Mouse (Mus musculus): ENCODE measurements at regions not wholly inside any gene's neighbourhood (a gene's known extent, or its start where the extent isn't known, plus 50 kb on each side); places are given as distances from the start of the nearest gene placed in this dataset.

GRCm38 (mm10) chrX:167152611-167153010, 56.5 kb downstream of the Tmsb4x start:
- peak; percentile 58 for DNase-seq (ENCODE audit: low spot score)

GRCm38 (mm10) chrX:167151341-167151740, 57.8 kb downstream of the Tmsb4x start:
- DNase-seq (ENCODE audit: low spot score) = no peak

- no peak for DNase-seq (ENCODE audit: low spot score)
Measured at GRCm38 (mm10) chrX:167149400-167149799, 59.7 kb downstream of the Tmsb4x start.

DNA sequence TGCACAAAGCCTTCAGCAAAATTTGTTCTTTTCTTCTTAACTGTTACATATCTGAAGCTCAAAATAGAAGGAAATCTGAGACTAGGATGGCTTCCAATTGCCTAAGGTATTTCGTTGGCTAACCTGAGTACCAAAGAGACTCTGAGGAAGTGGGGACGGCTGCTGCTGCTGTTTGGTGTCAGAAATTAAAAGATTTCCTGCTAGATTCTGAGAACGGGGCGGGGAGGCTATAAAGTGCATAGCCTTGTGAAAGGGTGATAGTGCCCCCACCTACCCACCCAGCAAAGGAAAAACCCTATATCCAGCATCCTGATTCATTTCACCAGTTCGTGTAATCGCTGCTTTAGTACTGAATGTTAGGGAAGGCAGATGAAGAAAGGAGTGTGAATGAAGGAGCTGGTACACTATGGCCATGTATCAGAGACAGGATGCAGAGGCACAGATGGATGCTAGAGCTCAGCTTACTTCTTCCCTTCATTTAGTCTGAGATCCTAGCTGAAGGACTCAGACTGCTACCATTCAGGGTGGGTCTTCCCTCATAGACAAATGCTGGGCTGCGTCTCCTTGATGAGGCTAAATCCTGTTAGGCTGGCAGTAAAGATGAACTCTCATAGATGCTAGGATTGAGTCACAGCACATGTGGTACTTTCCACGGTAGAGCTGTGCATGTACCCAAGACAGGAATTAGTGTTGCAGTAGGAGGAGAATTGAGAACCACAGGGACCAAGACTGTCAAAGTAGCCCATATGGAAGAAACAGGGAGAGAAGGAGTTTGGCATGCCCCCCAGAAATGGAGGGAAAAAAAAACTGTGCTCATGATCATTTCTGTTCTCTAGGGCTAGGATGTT, 62.4 kb downstream of the Tmsb4x start:
- DNase-seq (ENCODE audit: low spot score) = no peak

DNA sequence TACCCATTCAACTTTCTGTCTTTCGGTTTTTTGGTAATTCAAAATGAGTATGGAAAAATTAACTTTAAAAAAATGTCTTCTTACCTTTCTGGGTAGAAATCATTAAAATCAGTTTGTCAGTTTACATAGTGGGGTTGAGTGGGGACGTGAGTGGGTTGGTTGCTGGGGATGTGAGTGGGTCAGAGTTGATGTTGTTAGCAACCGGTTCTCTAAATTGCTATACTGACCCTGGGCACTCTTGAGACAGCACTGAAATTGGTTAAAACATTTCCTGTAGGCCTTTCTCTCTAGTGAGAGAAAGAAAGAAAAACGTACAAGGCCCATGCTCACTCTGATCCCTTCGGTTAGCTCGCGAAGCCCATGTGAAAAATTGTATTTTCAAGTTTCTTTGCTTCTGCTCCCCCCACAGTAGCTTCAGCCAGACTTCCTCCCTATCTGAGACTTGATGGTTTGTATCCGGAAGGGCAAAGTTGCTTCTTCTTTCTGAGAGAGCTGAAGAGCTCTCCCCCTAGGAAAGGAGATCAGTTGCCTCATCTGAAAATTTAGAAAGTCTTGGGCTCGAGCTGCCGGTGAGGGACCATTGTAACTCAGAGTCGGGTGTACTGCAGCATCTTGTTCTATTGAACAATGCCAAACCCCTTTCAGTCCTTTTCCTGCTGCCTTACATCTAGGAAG, 63.5 kb downstream of the Tmsb4x start:
- no peak for DNase-seq (ENCODE audit: low spot score)

DNA sequence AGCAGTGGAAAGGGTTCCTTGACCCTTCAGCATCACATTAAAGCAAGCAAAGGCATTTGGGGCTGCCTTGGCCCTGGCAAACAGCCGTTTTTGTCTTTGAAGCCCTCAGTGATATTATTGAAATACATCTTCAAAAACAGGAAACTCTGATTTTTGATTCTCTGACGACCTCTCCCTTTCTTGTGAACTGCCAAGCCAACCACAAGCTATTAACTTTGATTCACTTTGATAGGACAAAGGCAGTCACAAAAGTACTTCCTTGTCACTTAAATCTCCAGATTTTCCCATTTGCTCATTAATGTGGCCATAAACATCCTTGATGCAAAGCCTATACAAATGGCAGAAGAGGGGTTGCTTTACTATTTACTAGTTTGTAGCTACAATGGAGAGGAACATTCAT, 70.0 kb downstream of the Tmsb4x start:
- DNase-seq (ENCODE audit: low spot score) = no peak

GRCm38 (mm10) chrX:167134250-167134649, 74.9 kb downstream of the Tmsb4x start:
- DNase-seq (ENCODE audit: low spot score) = no peak

DNA sequence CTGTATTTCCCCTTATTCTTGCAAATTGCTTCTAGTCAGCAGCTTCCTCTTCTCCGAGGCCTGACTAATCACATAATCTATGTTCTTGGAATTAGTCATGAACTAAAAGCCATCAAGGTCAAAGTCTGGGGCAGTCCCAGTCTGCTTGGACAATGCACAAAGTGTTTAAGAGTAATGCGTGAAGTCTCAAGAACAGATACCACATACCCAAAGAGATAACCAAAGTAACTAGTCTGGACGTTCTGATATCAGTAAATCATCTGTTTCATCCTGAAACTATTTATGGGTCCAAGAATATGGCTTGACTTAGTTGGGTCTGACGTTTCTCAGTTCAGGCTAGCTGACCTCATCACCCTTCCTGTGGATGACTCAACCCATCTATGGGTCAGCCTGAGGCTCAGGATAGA, 76.1 kb downstream of the Tmsb4x start:
- no peak for DNase-seq (ENCODE audit: low spot score)

DNA sequence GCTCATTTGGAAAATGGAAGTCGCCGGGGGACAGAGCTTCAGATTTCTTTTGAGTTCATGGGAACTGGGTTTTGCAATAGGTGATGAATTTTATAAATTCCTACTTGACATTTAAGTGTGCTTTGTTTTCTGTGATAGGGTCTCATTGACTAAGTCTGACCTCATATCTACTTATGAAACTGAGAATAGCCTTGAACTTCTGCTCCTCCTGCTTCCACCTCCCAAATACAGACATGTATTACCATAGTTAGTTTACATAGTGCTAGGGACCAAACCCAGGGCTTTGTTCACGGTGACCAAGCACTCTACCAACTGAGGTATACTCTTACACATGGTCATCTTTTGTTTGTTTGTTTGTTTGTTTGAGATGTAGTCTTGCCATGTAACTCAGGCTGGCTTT, 77.8 kb downstream of the Tmsb4x start:
- no peak for DNase-seq (ENCODE audit: low spot score)

- no peak for DNase-seq (ENCODE audit: low spot score)
Measured at GRCm38 (mm10) chrX:167130601-167131000, 78.5 kb downstream of the Tmsb4x start.

DNA sequence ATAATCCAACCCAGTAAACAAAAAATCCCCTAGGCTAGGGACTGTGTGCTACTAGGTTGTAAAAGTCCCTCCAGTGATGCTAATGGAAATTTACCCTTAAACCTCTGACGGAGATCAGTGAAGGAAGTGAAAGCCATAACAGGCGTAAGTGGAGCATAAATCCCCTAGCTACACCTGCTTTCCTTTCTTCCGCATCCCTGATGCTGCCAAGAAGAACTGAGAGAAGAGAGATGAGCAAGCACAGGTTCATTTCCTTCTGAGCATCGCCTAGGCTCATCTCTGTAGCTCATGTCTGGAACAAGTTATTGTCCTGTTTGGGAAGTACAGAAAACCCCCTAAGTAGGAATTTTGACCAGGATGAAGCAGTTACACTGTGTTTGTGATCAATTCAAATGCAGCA, 89.8 kb downstream of the Tmsb4x start:
- no peak for DNase-seq (ENCODE audit: low spot score)

DNA sequence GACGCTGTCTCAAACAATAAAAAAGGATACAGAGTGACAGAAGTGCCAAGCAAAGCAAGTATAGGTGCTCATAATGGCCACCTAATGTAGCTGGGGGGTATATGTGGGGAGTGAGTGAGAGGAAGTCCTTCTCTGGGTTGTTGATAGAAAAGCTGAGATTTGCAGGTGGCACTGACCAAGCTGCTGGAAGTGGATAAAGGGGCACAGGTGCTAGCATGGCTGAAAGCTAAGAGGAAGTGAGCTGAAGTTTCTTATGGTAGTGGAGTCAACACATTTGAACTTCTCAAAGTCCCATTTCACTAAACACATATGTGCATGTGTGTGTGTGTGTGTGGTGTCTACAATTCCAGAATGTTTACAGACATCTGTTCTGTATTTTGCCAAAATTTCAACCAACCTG, 94.0 kb downstream of the Tmsb4x start:
- no peak for DNase-seq (ENCODE audit: low spot score)

- no peak for DNase-seq (ENCODE audit: low spot score)
Measured at GRCm38 (mm10) chrX:167111059-167111871, 97.8 kb downstream of the Tmsb4x start.

DNA sequence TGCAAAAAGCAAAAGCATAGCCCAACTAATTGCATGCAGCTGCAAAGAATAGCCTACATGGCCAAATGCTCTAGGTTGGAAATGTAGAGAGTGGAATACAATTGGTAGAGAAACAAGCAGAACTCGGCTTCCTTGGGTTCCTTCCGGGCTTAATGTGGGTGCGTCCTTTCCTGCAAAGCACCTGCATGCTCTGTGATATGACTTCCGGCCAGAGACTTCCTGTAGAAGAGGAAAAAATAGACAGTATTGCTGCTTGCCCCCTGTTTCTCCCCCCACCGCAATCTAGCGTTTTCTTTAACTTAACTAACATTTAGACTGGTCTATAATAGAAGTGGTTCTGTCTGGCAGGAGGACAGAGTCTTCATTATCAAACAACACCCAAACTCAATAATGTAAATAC, 100.8 kb downstream of the Tmsb4x start:
- no peak for DNase-seq (ENCODE audit: low spot score)

GRCm38 (mm10) chrX:167107469-167107868, 101.6 kb downstream of the Tmsb4x start:
- no peak for DNase-seq (ENCODE audit: low spot score)

DNA sequence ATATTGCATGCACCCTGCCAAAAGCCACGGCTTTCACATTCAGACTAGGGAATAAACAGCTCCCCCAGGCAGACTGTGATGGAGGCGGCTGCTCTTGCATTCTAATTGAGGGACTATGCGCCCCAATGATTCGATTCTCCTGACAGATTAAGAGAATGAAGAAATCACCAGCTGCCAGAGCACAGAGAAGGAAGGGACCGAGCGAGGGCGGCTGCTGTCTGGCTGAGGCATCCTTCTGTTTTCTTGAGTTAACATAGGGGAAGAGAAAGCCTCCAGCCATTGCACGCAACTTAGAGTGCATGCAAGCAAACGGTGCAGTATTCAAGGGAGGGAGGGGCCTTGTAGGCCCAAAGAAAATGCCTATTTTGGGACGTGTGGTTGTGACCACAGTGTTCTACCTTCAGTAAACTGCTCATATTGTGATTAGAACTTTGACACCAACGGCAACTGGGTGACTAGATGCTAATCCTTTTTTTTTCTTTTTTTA, 103.1 kb downstream of the Tmsb4x start:
- DNase-seq (ENCODE audit: low spot score) = no peak

DNA sequence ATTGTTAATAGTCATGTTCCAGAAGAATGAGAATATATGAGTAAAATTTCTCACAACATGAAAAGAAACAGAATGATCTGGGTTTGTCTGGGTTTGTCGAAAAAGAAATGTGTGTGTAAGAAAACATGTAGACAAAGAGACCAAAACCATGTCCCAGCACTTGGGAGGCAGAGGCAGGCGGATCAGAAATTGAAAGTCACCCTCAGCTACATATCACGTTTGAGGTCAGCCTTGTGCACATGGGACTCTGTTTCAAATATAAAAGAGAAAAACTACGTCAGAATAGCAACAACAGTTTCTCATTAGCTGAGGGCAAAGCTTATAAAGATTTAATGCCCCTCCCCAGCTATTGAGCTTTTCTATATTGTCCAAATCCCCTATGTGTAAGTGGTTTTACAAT, 103.8 kb downstream of the Tmsb4x start:
- DNase-seq (ENCODE audit: low spot score) = no peak

GRCm38 (mm10) chrX:167104247-167104621, 104.9 kb downstream of the Tmsb4x start:
- DNase-seq (ENCODE audit: low spot score) = no peak

GRCm38 (mm10) chrX:167103501-167104246, 105.4 kb downstream of the Tmsb4x start:
- no peak for DNase-seq (ENCODE audit: low spot score)

- DNase-seq (ENCODE audit: low spot score) = no peak
Measured at GRCm38 (mm10) chrX:167101929-167102328, 107.2 kb downstream of the Tmsb4x start.

DNA sequence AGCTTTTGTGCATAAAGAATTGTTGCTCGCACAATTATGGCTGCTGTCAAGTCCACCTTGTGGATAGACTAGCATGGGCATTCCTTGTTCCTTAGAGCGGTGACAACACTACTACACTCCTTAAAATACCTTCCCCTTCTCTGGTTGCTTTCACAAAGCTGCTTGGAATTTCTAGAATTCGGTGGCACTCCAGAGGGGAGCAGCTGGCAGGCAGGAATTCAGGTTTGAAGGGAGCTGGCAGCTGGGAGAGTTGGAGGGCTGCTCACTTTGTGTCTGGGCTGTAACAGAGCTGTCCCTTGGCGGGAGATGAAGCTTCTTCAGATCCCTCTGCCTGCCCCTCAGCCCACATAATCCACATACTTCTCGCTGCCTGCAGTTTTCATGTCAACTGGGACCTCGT, 109.7 kb downstream of the Tmsb4x start:
- DNase-seq (ENCODE audit: low spot score) = no peak

DNA sequence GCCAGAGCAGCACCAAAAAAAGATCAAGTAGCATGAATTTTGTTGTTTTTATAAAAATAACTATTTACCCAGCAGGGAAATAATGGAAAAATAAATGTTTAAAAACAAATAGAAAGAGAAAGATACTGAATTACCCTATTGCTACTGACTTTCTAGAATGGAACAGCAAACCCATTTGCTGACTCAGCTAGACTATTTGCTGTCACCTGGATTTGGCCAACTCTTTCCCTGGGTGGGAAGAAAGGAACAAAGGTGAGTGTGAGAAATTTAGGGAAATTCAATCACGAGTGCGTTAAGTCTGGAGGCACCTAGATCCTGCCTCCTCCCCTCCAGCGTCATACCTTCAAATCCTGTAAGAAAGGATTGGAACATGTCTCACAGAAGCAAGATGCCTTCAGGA, 110.2 kb downstream of the Tmsb4x start:
- no peak for DNase-seq (ENCODE audit: low spot score)
